In genomic region chr8:84199348-84200125, GRCm38 (mm10) we compare ENCODE assay signal across 8 mouse cellular contexts. TPM values are rescaled to one million over a fixed set of nuclear protein-coding genes. Genes with fewer than 3 reads are reported as not detected.
DNase-seq lines count a peak whose midpoint lies in the region; ATAC-seq lines count a peak whose summit lies in the region.

No protein-coding gene starts in this region.

- H3K27ac ChIP-seq in kidney, embryonic 16.5 days (ENCODE audit: low read length), result peak overlapping the region; percentile 99
- H3K27ac ChIP-seq in embryonic facial prominence, embryonic 10.5 days (replicated peaks), result peak overlapping the region; percentile 95
- peak overlapping the region; percentile 61; the same call in 1 of the 2 replicates for H3K27ac ChIP-seq in hindbrain, embryonic 14.5 days
- H3K27ac ChIP-seq in midbrain, embryonic 15.5 days, result peak overlapping the region; percentile 43

- 44% methylated on average over 11 of the region's 11 CpGs for WGBS in kidney, embryonic 16.5 days
- WGBS in embryonic facial prominence, embryonic 10.5 days, result 50% methylated on average over 11 of the region's 11 CpGs
- 64% methylated on average over 11 of the region's 11 CpGs for WGBS in hindbrain, embryonic 14.5 days
- WGBS in midbrain, embryonic 15.5 days, result 57% methylated on average over 11 of the region's 11 CpGs

- no peaks in the 10 kb centered on the region for H3K9me3 ChIP-seq in kidney, embryonic 16.5 days (ENCODE audit: low read length)
- no peaks in the 10 kb centered on the region for H3K9me3 ChIP-seq in embryonic facial prominence, embryonic 10.5 days
- no peaks in the 10 kb centered on the region for H3K9me3 ChIP-seq in hindbrain, embryonic 14.5 days (ENCODE audit: control insufficient read depth, low read length)
- H3K9me3 ChIP-seq in midbrain, embryonic 15.5 days, result no peaks in the 10 kb centered on the region

- no peak for ATAC-seq in kidney, embryonic 16.5 days (ENCODE audit: low FRiP score, low TSS enrichment)
- ATAC-seq in hindbrain, embryonic 14.5 days (ENCODE audit: low FRiP score), result no peak
- no peak for ATAC-seq in midbrain, embryonic 15.5 days (replicated peaks)
- no peak for ATAC-seq in activated CD4-positive, CD25-positive, alpha-beta regulatory T cell, adult 4 months

- no peak overlapping the region for H3K4me3 ChIP-seq in kidney, embryonic 16.5 days (ENCODE audit: low read length)
- H3K4me3 ChIP-seq in embryonic facial prominence, embryonic 10.5 days, result peak overlapping the region; percentile 70; the same call in 1 of the 2 replicates
- H3K4me3 ChIP-seq in hindbrain, embryonic 14.5 days (replicated peaks; ENCODE audit: low read length), result no peak overlapping the region
- no peak overlapping the region for H3K4me3 ChIP-seq in midbrain, embryonic 15.5 days

- peak overlapping the region; percentile 92 for H3K9ac ChIP-seq in kidney, embryonic 16.5 days (replicated peaks; ENCODE audit: low read length)
- H3K9ac ChIP-seq in hindbrain, embryonic 14.5 days, result no peak overlapping the region
- H3K9ac ChIP-seq in midbrain, embryonic 15.5 days, result no peak overlapping the region

- DNase-seq in kidney, postnatal 25 days, result no peak
- no peak for DNase-seq in embryonic facial prominence, embryonic 10.5 days (ENCODE audit: low spot score)
- DNase-seq in hindbrain, embryonic 14.5 days (ENCODE audit: low spot score), result no peak
- no peak for DNase-seq in urinary bladder, postnatal 10 days (ENCODE audit: low spot score)
- DNase-seq in layer of hippocampus, postnatal 10 days (ENCODE audit: low spot score in 2 of 2), result no peak

- no peaks in the 10 kb centered on the region for H3K27me3 ChIP-seq in kidney, embryonic 16.5 days (ENCODE audit: insufficient read depth, low read length)
- peaks cover 18% of the 10 kb centered on the region for H3K27me3 ChIP-seq in embryonic facial prominence, embryonic 10.5 days (replicated peaks; ENCODE audit: low read depth, poor library complexity, severe bottlenecking)
- peaks cover 16% of the 10 kb centered on the region; the same call in 1 of the 2 replicates for H3K27me3 ChIP-seq in hindbrain, embryonic 14.5 days (ENCODE audit: control insufficient read depth, insufficient read depth, low read length)
- peaks cover 16% of the 10 kb centered on the region for H3K27me3 ChIP-seq in midbrain, embryonic 15.5 days (replicated peaks)

- H3K36me3 ChIP-seq in kidney, embryonic 16.5 days (ENCODE audit: insufficient read depth, low read length), result no peaks in the 10 kb centered on the region
- 0 out of 2 replicates have a peak, but pooled peaks cover 4% of the 10 kb centered on the region for H3K36me3 ChIP-seq in embryonic facial prominence, embryonic 10.5 days (replicated peaks)
- no peaks in the 10 kb centered on the region for H3K36me3 ChIP-seq in hindbrain, embryonic 14.5 days (replicated peaks; ENCODE audit: control insufficient read depth, insufficient read depth)
- H3K36me3 ChIP-seq in midbrain, embryonic 15.5 days (replicated peaks), result no peaks in the 10 kb centered on the region

- peaks cover 63% of the 10 kb centered on the region for H3K4me1 ChIP-seq in kidney, embryonic 16.5 days (ENCODE audit: insufficient read depth, low read length)
- peaks cover 73% of the 10 kb centered on the region for H3K4me1 ChIP-seq in embryonic facial prominence, embryonic 10.5 days
- H3K4me1 ChIP-seq in hindbrain, embryonic 14.5 days (replicated peaks; ENCODE audit: control insufficient read depth, insufficient read depth, low read length), result peaks cover 31% of the 10 kb centered on the region
- H3K4me1 ChIP-seq in midbrain, embryonic 15.5 days, result peaks cover 48% of the 10 kb centered on the region

- peak overlapping the region; percentile 78; the same call in 1 of the 2 replicates for H3K4me2 ChIP-seq in kidney, embryonic 16.5 days (replicated peaks; ENCODE audit: low read depth, low read length)
- no peak overlapping the region for H3K4me2 ChIP-seq in hindbrain, embryonic 14.5 days (replicated peaks)
- no peak overlapping the region for H3K4me2 ChIP-seq in midbrain, embryonic 15.5 days

RNA-seq across cellular contexts. Expression of gene Nanos3, which starts 14.5 kb away (rescaled TPM):
- 2.6 and 3.1 TPM in 2 replicates for polyA plus RNA-seq in kidney, embryonic 16.5 days (2015; fragmentation: Nextera tagmentation; extraction: Ambion mirVana)
- 2.4 and 3.5 TPM in 2 replicates for polyA plus RNA-seq in embryonic facial prominence, embryonic 10.5 days (2016; fragmentation: Nextera tagmentation; extraction: Ambion mirVana)
- polyA plus RNA-seq in hindbrain, embryonic 14.5 days (2014; fragmentation: Nextera tagmentation; extraction: Ambion mirVana), result 7.8 and 10.4 TPM in 2 replicates
- 8.1 and 8.5 TPM in 2 replicates for polyA plus RNA-seq in midbrain, embryonic 15.5 days (2015; fragmentation: Nextera tagmentation; extraction: Ambion mirVana)
- polyA plus RNA-seq in activated CD4-positive, CD25-positive, alpha-beta regulatory T cell, adult 4 months (2017; shearing (Covaris generic)), result 1 to 10 TPM in 1 of 2 experiments, not detected in 1; 1.1 TPM
- total RNA-seq in layer of hippocampus, postnatal 10 days (2021), result 1 to 10 TPM; 7.8 to 8.4 TPM

RNA-seq across cellular contexts. Expression of gene Zswim4, which starts 37.3 kb away (rescaled TPM):
- 18.3 and 18.5 TPM in 2 replicates for polyA plus RNA-seq in kidney, embryonic 16.5 days (2015; fragmentation: Nextera tagmentation; extraction: Ambion mirVana)
- 37.2 and 41.7 TPM in 2 replicates for polyA plus RNA-seq in embryonic facial prominence, embryonic 10.5 days (2016; fragmentation: Nextera tagmentation; extraction: Ambion mirVana)
- polyA plus RNA-seq in hindbrain, embryonic 14.5 days (2014; fragmentation: Nextera tagmentation; extraction: Ambion mirVana), result 20.0 and 20.6 TPM in 2 replicates
- polyA plus RNA-seq in midbrain, embryonic 15.5 days (2015; fragmentation: Nextera tagmentation; extraction: Ambion mirVana), result 33.2 and 33.3 TPM in 2 replicates
- polyA plus RNA-seq in activated CD4-positive, CD25-positive, alpha-beta regulatory T cell, adult 4 months (2017; shearing (Covaris generic)), result 1 to 10 TPM; 3.1 to 5.5 TPM
- 10 to 100 TPM; 18.0 to 18.3 TPM for total RNA-seq in layer of hippocampus, postnatal 10 days (2021)

RNA-seq across cellular contexts. Expression of gene D8Ertd738e, which starts 50.0 kb away (rescaled TPM):
- polyA plus RNA-seq in kidney, embryonic 16.5 days (2015; fragmentation: Nextera tagmentation; extraction: Ambion mirVana), result 321 and 330 TPM in 2 replicates
- polyA plus RNA-seq in embryonic facial prominence, embryonic 10.5 days (2016; fragmentation: Nextera tagmentation; extraction: Ambion mirVana), result 409 and 427 TPM in 2 replicates
- 268 and 296 TPM in 2 replicates for polyA plus RNA-seq in hindbrain, embryonic 14.5 days (2014; fragmentation: Nextera tagmentation; extraction: Ambion mirVana)
- polyA plus RNA-seq in midbrain, embryonic 15.5 days (2015; fragmentation: Nextera tagmentation; extraction: Ambion mirVana), result 225 and 244 TPM in 2 replicates
- 100 to 1,000 TPM; 382 to 385 TPM for polyA plus RNA-seq in activated CD4-positive, CD25-positive, alpha-beta regulatory T cell, adult 4 months (2017; shearing (Covaris generic))
- total RNA-seq in layer of hippocampus, postnatal 10 days (2021), result 100 to 1,000 TPM; 138 to 140 TPM

RNA-seq across cellular contexts. Expression of gene 4930432K21Rik, which starts 51.7 kb away (rescaled TPM):
- polyA plus RNA-seq in kidney, embryonic 16.5 days (2015; fragmentation: Nextera tagmentation; extraction: Ambion mirVana), result 1.7 and 1.9 TPM in 2 replicates
- 1.5 and 1.8 TPM in 2 replicates for polyA plus RNA-seq in embryonic facial prominence, embryonic 10.5 days (2016; fragmentation: Nextera tagmentation; extraction: Ambion mirVana)
- polyA plus RNA-seq in hindbrain, embryonic 14.5 days (2014; fragmentation: Nextera tagmentation; extraction: Ambion mirVana), result 1.4 TPM in 2 replicates
- 2.5 and 2.9 TPM in 2 replicates for polyA plus RNA-seq in midbrain, embryonic 15.5 days (2015; fragmentation: Nextera tagmentation; extraction: Ambion mirVana)
- 1 to 10 TPM in 1 of 2 experiments, under 1 TPM in 1; 0.40 to 1.2 TPM for polyA plus RNA-seq in activated CD4-positive, CD25-positive, alpha-beta regulatory T cell, adult 4 months (2017; shearing (Covaris generic))
- total RNA-seq in layer of hippocampus, postnatal 10 days (2021), result 1 to 10 TPM; 1.5 to 1.7 TPM

RNA-seq across cellular contexts. Expression of gene Cc2d1a, which starts 51.8 kb away (rescaled TPM):
- polyA plus RNA-seq in kidney, embryonic 16.5 days (2015; fragmentation: Nextera tagmentation; extraction: Ambion mirVana), result 29.0 and 31.1 TPM in 2 replicates
- 20.4 and 21.0 TPM in 2 replicates for polyA plus RNA-seq in embryonic facial prominence, embryonic 10.5 days (2016; fragmentation: Nextera tagmentation; extraction: Ambion mirVana)
- polyA plus RNA-seq in hindbrain, embryonic 14.5 days (2014; fragmentation: Nextera tagmentation; extraction: Ambion mirVana), result 30.4 and 33.3 TPM in 2 replicates
- polyA plus RNA-seq in midbrain, embryonic 15.5 days (2015; fragmentation: Nextera tagmentation; extraction: Ambion mirVana), result 52.5 and 53.3 TPM in 2 replicates
- 10 to 100 TPM; 14.9 to 16.0 TPM for polyA plus RNA-seq in activated CD4-positive, CD25-positive, alpha-beta regulatory T cell, adult 4 months (2017; shearing (Covaris generic))
- total RNA-seq in layer of hippocampus, postnatal 10 days (2021), result 10 to 100 TPM; 59.8 to 68.1 TPM

Comparison
In these comparisons a context has a peak if more than half of its experiments do, and no peak if none do; other contexts are left out.
1. H3K27ac ChIP-seq: peak in every context shown above with its lines; median percentile 99 in kidney, embryonic 16.5 days; 95 in embryonic facial prominence, embryonic 10.5 days; 61 in hindbrain, embryonic 14.5 days; 43 in midbrain, embryonic 15.5 days.